Mouse (Mus musculus): ENCODE measurements around the gene Adrm1.

Adrm1 gene

DNA sequence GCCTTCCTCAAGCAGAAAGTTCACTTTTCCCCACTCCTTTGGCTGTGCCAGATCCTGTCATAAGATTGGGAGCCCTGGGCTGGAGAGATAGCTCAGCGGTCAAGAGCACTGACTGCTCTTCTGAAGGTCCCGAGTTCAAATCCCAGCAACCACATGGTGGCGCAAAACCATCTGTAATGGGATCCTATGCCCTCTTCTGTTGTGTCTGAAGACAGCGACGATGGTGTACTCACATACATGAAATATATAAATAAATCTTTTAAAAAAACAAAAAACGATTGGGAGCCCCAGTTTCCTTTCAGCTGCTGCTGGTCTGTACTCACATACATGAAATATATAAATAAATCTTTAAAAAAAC, 13.4 kb downstream of the Adrm1 start:
- no peak for DNase-seq (ENCODE audit: low spot score in 2 of 2)

DNA sequence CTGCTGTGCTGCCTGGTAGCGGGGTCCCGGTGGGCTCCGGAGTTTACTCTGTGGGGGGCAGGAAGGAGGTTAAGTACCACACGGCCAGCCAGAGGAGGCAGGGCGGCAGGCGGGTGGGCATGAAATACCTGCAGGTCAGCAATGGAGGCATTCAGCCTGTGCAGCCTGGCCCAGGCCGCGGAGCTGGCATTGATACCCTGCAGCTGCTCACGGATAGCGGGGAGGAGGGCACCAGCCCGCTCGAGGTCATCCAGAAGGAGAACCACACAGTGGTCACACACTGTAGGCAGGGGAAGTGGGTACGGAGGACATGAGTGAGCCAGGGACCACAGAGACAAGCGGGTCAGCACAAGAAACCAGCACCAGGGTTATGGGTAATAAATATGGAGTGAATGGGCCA, 14.4 kb downstream of the Adrm1 start:
- DNase-seq (ENCODE audit: low spot score in 2 of 2) = no peak

DNA sequence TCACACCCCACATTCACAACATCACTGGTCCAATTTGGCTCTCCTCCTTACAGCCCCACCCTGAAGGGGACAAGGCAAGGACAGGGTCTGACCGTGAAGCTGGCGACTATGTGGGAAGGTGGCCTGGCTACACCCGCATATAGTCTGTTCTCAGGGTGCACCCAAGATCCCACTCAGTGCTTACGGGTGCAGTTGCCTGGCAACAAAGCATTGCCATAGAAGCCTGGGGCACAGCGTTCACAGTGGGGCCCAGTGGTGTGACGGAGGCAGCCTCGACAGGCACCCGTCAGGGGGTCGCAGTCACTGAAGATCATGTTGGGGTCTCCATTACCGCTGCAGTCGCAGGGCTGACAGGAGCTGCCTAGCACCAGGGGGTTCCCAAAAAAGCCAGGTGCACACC, 16.1 kb downstream of the Adrm1 start:
- no peak for DNase-seq (ENCODE audit: low spot score in 2 of 2)

DNA sequence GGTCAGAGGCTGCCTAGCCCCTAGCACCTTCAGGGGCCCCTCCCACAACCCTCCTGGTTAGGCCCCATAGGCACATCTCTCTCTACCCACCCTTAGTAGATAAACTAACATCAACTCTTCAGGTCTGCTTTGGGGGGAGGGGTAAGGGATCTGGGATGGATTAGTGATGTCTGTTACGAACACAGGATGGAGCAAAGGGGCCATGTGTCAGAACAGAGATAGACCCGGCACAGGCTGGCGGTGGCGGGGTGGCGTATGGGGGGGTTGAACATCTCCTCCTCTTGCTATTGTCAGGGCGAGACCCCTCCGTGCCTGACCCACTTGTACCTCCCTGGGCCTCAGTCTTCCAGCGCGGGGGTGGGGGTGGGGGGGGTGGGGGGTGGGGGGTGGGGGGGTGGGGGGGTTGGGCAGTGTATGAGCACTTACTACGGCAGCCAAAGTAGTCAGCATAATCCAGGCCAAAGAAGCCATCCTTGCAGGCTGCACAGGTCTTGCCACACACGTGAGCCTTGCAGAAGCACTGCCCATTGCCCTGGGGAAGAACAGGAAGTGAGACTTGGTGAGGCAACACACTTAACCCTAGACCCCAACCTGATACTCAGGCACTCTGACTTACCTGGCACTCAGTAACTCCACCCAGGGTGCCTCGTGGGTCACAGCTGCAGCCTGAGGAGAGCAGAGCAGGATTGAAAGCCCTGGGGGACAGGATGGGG, 25.5 kb downstream of the Adrm1 start:
- DNase-seq (ENCODE audit: low spot score in 2 of 2) = no peak

DNA sequence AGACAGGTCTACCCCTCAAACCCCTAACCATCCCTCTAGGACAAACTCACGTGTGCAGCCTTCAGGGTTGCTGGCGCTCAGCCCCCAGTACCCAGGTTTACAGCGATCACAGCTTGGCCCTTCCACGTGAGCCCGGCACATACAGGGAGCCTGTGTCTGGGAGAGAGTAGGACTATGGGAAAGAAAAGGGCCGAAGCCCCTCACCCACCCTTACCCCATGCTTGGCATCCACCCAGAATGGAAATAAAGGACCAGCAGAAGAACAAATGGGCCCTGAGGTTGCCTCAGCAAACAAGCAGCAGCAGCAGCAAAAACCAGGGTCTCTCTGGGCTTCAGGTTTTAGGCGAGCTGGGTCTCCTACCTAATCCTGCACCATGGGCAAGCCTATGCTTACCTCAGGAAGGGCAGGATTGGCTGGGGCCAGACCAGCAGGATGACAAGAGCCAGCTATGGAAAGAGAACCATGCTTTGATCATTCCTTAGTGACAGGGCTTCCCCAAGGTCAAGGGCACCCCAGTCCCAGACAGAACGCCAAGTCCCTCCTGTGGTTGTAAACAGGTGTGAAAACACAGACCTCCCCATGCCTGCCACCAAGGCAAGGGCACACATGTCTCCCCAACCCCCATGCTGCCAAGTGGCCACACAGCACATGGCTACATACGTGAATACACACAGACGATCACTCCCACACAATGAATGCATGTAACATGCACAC, 26.2 kb downstream of the Adrm1 start:
- DNase-seq (ENCODE audit: low spot score in 2 of 2) = no peak

DNA sequence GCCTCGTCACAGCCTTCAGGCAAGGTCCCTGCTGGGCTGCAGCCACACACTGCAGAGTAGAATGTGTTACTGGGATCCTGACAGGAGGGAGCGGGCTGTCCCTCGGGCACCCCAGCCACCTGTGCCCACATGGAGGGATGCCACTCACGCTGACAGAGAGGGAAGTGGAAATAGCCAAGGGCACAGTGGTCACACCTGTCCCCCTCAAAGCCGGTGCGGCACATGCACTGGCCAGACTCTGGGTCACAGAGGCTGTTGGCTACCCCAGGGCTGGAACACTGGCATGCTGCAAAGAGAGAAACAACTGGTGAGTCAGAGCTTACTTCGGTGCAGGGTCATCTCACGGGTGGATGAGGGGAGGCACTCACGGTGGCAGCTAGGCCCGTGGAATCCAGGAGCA, 27.5 kb downstream of the Adrm1 start:
- no peak for DNase-seq (ENCODE audit: low spot score in 2 of 2)

DNA sequence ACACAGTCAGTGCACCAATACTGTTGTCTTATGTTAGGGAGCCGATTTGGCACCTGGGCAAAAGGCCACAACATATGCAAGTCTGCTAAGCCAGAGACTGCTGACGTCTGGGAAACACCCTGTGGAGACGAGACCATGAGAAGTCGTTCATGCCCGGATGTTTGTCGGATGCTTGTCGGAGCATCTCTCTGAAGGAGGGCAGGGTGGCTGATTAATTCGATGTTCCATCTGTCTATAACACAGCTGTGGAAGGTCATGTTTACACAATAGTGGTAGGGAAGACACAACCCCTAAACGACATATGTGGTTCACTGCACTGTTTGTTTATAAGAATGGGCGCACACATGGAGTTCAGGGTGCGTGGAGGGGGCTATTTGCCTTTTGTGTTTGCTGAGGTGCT, 29.4 kb downstream of the Adrm1 start:
- no peak for DNase-seq (ENCODE audit: low spot score in 2 of 2)

DNA sequence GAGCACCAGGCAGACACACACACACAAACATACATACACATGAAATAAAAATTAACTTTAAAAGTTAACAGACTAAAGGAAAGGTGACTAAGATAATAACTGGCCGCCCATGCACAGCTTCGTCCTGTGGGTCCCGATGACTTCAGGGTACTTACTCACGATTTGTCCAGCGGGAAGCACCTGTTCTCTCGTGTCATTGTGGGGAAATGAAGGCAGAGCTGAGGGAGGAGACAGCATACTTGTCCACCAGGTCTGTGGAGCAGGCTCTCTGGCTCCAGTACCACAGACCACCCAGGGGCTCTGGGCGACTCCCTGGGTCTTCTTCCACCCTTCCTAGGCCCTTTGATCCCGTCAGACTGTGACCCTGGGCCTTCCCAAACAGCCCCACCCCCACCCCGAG, 30.0 kb downstream of the Adrm1 start:
- no peak for DNase-seq (ENCODE audit: low spot score in 2 of 2)

DNA sequence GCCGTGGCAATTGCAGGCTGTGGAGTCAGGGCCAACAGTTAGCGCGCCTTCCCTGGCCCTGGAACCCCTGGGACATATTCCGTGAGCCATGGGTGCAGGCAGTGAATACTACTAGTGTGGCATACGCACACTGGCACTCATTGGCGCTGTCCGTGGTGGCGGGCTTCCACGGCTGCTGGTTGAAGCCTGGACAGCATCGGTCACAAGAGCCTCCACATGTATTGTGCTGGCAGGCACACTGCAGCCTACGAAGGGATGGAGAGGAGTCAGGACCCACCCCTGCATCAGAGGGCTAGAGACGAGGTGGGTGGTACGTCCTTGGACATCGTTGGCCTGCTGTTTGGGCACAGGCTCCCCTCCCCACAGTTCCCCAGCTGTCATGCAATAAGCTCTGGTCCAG, 31.0 kb downstream of the Adrm1 start:
- no peak for DNase-seq (ENCODE audit: low spot score in 2 of 2)

DNA sequence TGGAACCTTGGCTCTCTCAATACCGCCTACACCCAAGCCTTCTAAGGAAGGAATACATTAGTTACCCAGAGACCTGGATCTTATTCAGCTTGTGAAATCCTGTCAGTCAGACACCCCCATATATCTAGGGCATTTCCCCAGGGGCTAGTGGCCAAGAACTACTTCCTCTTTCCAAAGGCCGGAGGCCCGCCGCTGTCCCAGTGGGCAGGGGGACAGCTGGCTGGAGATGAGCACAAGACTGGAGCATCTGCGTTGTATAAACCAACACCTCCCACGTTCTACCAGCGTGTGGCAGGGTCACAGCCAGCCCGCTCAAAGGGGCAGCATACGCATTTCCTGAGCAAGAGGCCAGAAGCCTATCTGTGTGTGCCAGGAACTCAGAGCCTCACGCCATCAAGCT, 31.5 kb downstream of the Adrm1 start:
- DNase-seq (ENCODE audit: low spot score in 2 of 2) = peak in 1 of 2 experiments; percentile 23

DNA sequence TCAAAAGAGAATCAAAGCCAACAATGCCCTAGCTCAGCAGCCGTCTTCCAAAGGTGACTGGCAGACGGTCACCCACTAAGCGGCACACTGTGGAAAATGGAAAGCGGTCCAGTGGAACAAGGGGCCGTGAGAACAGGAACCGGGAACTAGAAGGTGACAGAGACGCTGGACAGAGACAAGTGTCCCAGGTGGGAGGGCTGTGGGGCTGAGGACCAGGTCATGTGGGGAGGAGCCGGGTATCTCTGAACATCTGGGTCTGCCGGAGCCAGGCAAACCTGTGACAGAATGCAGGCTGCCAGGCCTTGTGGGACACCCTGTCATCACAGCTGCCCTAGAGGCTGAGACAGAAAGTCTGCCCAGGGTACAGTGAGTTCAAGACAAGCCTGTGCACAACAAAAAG, 33.2 kb downstream of the Adrm1 start:
- no peak for DNase-seq (ENCODE audit: low spot score in 2 of 2)

DNA sequence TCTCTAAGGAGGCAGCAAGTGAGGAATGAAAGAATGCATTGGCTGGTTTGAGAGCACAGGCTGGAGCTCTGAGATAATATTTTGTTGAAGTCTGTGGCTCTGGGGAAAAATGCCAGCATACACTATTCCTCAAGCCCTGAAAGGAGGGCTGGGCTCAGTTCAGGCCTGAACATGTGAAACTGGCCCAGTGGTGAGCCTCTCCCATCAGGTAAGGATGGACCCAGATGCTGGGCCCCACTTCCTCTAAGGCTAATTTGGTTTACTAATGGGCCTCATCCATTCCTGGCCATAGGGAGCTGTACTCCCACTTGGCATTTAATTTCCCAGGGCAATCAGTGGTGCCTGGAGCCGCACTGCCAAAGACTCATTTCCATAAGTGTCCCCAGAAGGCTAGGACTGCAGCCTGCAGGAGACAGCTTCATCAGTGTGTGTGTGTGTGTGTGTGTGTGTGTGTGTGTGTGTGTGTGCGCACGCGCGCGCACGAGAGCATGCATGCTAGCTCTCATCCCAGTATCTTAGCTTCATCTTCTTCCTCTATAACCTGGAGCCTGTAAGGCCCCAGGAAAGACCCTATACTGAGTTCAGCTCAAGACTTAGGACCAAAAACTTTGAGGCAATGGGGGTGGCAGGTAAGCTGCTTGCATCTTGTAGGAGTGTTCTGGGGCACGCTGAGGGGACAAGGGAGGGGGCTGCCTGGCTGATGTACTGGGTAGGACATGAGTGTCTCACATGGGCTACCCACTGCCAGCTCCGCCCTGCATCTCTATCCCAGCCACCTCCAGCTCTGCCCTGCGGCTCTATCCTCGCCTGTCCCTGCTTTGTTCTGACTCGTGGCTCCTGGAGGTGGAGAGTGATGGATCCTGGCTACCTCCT, 34.0 kb downstream of the Adrm1 start:
- DNase-seq (ENCODE audit: low spot score in 2 of 2) = no peak

DNA sequence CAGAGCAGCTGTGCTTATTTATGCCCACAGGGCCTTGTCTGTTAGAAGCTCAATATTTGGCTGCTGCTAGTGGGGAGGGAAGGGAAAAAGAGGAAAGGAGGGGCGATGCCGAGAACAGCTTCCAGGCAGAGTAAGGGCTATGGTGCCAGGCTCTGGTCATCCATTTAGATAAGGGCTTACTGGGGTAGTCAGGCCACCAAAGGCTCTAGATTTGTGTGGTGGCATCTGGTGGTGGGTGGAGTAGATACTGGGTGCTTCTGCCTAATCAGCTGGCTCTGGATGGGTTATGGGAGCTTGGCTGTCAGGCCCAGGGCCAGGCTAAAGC, 34.6 kb downstream of the Adrm1 start:
- DNase-seq (ENCODE audit: low spot score in 2 of 2) = no peak

DNA sequence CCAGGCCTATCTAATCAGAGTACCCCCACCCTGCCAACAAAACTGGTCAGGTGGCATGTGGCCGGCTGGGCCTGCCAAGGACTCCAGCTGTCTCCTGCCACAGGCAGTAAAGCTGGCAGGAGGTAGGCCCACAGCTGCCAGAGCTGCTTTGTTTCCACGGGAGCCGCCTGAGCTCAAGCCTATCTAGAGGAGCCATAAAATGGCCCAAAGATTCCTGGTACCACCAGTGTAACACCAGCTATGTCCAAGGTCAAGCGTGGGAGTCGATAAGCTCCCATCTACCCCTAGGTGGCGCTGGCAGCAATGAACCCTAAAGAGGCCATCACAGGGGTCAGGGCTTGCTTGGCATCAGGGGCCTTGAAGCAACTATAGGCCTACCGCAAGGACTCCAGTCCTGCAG, 36.6 kb downstream of the Adrm1 start:
- DNase-seq (ENCODE audit: low spot score in 2 of 2) = no peak

DNA sequence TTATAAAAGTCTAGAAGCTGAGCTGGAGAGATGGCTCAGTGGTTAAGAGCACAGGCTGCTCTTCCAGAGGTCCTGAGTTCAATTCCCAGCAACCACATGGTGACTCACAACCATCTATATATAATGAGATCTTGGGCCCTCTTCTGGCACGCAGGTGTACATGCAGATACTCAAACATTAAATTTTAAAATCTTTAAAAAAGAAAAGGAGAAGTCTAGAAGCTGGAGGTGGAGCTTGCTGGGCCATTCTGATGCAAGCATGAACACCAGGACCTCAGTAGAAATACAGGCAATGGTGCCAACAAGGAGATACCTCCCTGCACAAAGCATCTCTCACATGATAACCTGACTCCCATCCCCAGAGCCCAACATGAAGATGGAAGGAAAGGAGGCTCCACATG, 37.7 kb downstream of the Adrm1 start:
- no peak for DNase-seq (ENCODE audit: low spot score in 2 of 2)

DNA sequence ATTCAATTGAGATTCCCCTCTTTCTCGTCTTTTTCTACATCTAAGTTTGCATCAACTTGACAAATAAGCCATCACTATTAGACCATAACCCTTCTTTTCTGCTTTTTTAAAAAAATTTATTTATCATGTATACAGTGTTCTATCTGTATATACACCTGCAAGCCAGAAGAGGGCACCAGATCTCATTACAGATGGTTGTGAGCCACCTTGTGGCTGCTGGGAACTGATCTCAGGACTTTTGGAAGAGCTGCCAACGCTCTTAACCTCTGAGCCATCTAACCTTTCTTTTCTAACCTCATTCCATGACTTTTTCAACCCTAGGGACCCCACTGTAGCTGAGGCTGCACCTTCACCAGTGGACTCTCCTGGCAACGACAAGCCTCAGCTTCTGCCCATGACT, 41.0 kb downstream of the Adrm1 start:
- DNase-seq (ENCODE audit: low spot score in 2 of 2) = no peak

DNA sequence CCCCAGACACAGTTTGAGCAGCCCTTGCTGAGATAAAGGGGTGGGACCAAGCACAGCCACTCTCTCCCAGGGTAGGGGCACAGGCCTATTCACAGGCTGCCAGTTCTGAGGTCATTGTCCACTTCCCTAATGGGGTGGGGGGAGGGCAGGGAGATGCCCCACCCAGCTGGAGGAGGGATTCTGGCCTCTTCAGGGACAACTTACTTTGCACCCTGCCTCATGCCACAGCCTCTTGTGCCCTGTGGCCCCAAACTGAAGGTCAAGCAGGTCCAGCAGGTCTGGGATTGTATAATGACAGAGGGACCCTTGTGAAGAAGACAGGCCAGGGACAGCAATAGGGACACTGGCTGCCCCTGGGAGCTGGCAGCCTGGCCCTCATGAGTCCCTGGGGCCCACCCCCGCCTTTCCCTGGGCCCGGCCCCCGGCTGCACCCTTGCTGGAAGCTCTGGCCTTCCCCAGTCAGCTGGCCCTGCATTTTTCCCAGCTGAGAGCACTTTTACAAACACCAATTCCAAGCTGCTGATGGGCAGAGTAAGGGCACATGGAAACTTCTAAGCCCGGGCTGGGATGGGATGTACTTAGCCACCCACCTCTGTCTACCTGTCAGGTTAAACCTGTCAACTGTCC, 43.2 kb downstream of the Adrm1 start:
- DNase-seq (ENCODE audit: low spot score in 2 of 2) = no peak

DNA sequence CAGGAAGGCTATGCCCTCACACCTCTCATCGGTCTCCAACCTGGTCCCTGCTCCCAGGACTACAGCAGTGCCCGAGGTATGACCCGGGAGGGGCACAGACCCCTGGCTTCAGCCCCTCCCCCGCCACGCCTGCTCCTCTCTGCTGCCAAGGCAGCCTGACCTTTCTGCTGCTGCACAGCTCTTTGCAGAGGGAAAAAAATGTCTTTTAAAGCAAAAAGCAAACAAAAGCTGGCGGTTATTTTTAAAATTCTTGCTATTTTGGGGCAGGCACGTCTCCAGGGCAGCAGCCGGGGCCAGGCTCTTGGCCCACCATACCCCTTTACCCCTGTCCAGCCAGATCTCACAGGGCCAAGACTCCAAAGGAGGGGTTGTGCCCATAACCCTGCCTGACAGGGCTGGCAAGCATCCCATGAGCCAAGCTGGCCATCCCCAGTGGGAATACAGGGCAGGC, 43.8 kb downstream of the Adrm1 start:
- no peak for DNase-seq (ENCODE audit: low spot score in 2 of 2)

DNA sequence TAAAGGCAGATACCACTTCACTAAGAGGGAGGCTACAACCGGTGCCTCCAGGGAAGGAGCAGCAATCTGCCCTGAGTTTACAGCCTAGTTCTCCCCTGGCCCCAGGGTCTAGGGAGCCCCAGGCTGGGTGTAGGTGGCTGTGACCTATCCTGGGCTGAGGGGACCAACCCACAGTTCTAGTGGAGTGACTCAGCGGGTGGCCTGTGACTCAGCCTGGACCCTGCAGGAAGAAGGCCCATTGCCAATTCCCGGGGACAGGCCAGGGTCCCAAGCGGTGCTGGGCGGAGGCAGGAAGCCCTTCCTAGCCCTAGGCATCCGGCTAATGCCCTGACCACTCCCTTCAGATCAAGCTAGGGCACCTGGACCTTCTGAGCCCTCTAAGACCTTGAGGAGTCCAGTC, 44.7 kb downstream of the Adrm1 start:
- no peak for DNase-seq (ENCODE audit: low spot score in 2 of 2)

DNA sequence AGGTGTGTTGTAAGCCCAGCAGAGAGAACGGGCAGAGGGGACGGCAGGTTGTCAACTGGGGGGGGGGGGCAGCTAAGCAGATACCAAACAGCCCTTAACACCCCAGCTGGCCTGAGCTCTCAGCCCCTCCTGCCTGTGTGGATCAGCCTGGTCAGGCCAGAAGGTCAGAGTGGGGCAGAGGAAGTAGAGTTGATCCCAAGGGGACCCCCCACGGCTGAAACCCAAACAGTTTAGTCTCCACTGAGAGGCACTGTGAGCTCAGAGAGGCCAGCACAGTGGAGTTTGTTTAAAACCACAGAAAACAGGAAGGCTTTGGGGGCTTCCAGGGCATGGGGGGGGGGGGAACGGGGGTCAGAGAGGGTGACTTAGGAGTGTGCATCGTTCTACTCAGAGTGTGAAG, 45.6 kb downstream of the Adrm1 start:
- no peak for DNase-seq (ENCODE audit: low spot score in 2 of 2)

DNA sequence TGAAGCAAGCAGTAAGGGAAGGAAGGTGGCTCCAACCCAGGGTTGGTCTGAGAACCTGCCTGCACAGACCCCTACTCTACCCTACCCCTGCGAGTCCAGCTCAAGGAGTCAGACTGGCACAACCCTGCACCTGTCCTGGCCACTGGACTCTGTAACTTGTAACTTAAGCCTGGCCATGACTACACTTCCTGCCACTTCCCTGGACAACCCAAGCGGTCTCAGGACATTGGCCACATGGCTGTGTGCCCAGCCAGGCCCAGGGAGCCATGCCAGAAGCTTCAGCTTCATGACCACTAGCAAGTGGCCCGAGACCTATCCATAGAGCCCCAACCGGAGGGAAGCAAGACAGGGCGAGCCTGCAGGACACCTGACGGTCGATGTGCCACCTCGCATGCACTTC, 46.3 kb downstream of the Adrm1 start:
- no peak for DNase-seq (ENCODE audit: low spot score in 2 of 2)

DNA sequence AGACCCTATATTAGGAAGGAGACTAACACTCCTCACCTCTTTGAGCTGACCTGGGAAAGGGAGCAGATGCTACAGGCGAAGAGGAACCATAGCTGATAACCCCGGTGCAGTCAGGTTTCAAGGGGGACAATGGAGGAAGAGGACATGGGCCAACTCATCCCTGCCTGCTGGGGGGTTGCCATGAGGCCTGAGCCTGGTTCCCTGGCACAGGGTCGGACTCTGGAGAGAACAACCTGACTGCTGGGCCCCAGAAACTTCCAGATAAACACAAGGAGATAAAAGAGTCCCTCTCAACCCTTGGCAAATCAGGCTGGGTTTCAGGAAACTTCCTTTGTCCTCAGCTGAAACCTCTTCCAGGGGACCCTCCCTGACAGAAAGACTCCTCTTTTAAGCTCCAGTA, 47.0 kb downstream of the Adrm1 start:
- DNase-seq (ENCODE audit: low spot score in 2 of 2) = no peak

All from spleen, postnatal 36 days (tissue).